Mouse (Mus musculus) C2C12 (cell line): ENCODE data around the gene Olfr111.

Experiments
- CEBPB ChIP-seq: IDR thresholded peaks from one replicate; pipeline ENCODE4 v1.6.1; 2011; ENCODE audit warnings: low read depth, mild to moderate bottlenecking, control low read depth, moderate library complexity
- CTCF ChIP-seq: IDR thresholded peaks from one replicate; pipeline ENCODE4 v1.5.1; 2011; ENCODE audit not compliant: control insufficient read depth, insufficient read depth, insufficient read length
- FOSL1 ChIP-seq: IDR thresholded peaks from one replicate; pipeline ENCODE4 v1.8.0; 2011; ENCODE audit warnings: mild to moderate bottlenecking, low read length; ENCODE audit not compliant: poor library complexity, insufficient read depth, severe bottlenecking
- MAX ChIP-seq: IDR thresholded peaks from one replicate; pipeline ENCODE4 v1.6.1; 2011; ENCODE audit warnings: mild to moderate bottlenecking, control low read depth
- USF1 ChIP-seq: IDR thresholded peaks from one replicate; pipeline ENCODE4 v1.6.1; 2011; ENCODE audit warnings: low read depth, mild to moderate bottlenecking, control low read depth, moderate library complexity

- no peak for TF ChIP-seq CTCF
- TF ChIP-seq MAX: no peak
- TF ChIP-seq FOSL1: no peak
- no peak for TF ChIP-seq USF1
- no peak for TF ChIP-seq CEBPB
Measured at GRCm38 (mm10) chr17:37569351-37569750, 61.5 kb downstream of the Olfr111 start, which contains the start of gene Olfr112.
